In the genomic region with DNA sequence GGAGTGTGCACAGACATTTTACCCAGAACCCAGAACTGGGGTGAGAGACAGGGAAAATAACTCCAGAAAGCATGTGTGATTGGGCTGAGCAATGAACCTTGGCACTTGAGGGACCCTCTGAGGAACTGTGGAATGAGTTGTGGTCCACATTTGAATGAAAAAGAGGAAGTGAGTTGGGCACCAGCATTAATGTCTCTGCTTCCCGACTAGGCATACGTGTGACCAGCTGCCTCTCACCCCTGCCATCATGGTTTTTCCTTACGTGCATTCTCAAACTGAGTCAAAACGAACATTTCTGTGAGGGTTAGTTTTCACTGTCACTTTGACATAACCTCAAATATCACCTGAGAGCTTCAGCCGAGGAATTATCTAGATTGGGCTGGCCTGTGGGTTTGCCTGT, we compare ENCODE assay signal across 15 mouse cellular contexts.
"Had no signal": no experiment of that assay in that cellular context is flagged by ENCODE, and none has a peak within 500 bp of the region (broad histone marks: within the 10 kb centered on the region; RNA-seq: fewer than 3 reads in every experiment).

No protein-coding gene starts in this region.

- H3K4me1 ChIP-seq: liver, embryonic 13.5 days had no signal

- H3K4me2 ChIP-seq: limb, embryonic 15.5 days; liver, embryonic 13.5 days; midbrain, embryonic 12.5 days had no signal

- H3K9ac ChIP-seq: limb, embryonic 15.5 days; liver, embryonic 13.5 days; midbrain, embryonic 12.5 days had no signal

- H3K36me3 ChIP-seq: limb, embryonic 15.5 days; liver, embryonic 13.5 days; midbrain, embryonic 12.5 days had no signal

- H3K4me3 ChIP-seq: limb, embryonic 15.5 days; liver, embryonic 13.5 days; megakaryocyte, embryonic 14.5 days; midbrain, embryonic 12.5 days had no signal

- ATAC-seq: midbrain, embryonic 16.5 days had no signal

- DNase-seq: kidney, adult 9 months; kidney, postnatal 36 days; layer of hippocampus, adult 9-11 months; layer of hippocampus, postnatal 36 days; liver, embryonic 13.5 days; lung, adult 18-20 months; right cerebral cortex, adult 18-20 months; right cerebral cortex, postnatal 25 days; thymus, postnatal 4 days had no signal

- H3K27ac ChIP-seq: kidney, postnatal 0 days; limb, embryonic 15.5 days; liver, embryonic 13.5 days; midbrain, embryonic 12.5 days; stomach, postnatal 0 days had no signal

- H3K9me3 ChIP-seq: limb, embryonic 15.5 days; liver, embryonic 13.5 days; megakaryocyte, embryonic 14.5 days; midbrain, embryonic 12.5 days had no signal

- H3K27me3 ChIP-seq: limb, embryonic 15.5 days; liver, embryonic 13.5 days; midbrain, embryonic 12.5 days had no signal
